Mouse (Mus musculus) erythroblast, embryonic 14.5 days (primary cell): ENCODE measurements at regions not wholly inside any gene's neighbourhood (a gene's known extent, or its start where the extent isn't known, plus 50 kb on each side); places are given as distances from the start of the nearest gene placed in this dataset.

Source experiments
- GATA1 ChIP-seq: IDR thresholded peaks from 2 replicates; pipeline ENCODE4 v1.6.1; 2012; ENCODE audit warnings: low read length, inconsistent platforms, mixed read lengths
- TAL1 ChIP-seq: IDR thresholded peaks from 3 replicates; pipeline ENCODE4 v1.6.1; 2012; ENCODE audit warnings: low read length, inconsistent platforms, mixed read lengths

DNA sequence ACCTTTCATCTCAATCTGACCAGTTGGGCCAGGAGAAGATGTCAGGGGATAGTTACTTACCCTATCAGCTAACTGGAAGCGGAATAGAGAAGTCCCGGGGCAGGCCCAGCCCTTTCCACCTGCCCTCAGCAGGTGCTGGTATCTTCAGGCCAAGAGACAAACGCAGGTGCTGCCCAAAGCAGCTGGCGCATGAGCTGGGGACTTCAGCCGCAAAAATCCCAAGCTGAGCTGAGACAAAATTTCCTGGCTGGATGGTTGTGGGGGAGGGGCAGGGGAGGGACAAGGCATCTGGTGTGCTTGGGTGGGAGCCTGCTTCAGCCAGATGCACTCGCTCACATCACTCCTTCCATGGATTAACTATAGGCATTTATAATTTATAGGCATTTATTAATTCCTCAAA, 125.5 kb upstream of the Lemd2 start:
- TF ChIP-seq GATA1 (no peak), TAL1 (no peak)
